Mouse (Mus musculus) yolk sac, embryonic 10.5 days (tissue): ENCODE data around the gene Tec.

Experiments
- DNase-seq: peaks from one replicate; pipeline ENCODE4 v3.0.0-alpha.2; 2017; ENCODE audit warnings: low spot score

Gene Tec

DNA sequence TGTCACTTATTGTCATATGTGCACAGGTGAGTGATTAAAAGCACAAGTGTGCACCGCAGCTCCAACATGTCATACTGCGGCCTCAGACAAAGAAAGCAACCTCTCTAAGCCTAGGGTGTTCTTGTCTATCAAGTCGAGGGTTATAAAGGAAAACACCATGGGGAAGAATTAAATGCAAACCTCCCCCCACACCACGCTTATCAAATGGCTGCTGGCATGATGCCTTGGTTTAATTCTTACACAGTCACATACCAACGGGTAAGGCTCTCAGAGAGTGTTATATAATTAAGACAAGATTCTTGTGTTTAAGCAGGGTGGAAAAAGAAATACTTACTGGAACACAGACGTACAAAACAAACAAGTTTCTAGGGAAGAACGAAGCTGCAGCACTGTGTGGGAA lies 132.5 kb downstream of the Tec start:
- DNase-seq, result no peak

GRCm38 (mm10) chr5:72732885-72733284 lies 135.4 kb downstream of the Tec start:
- no peak for DNase-seq

- no peak for DNase-seq
Measured at GRCm38 (mm10) chr5:72725404-72725803, 142.9 kb downstream of the Tec start.

DNA sequence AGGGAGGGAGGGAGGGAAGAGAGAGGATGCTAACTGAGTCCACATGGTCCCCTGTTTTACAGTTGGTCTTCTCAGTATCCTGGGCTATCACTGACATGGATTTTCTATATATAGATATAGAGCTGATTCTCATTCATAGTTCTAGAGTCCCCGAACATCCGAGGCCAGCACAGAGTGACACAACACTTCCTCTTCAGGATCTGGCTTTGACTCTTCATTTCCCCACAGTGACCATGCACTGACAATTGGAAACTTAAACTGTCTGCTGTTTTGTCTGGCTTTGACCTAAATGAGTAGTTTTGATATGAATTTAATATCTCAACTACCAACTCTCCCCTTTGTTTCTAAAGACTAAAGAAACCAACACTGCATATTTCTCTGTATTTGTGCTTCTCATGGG lies 144.9 kb downstream of the Tec start:
- no peak for DNase-seq

- DNase-seq, result no peak
Measured at GRCm38 (mm10) chr5:72720587-72720986, 147.7 kb downstream of the Tec start.

- DNase-seq, result peak; percentile 29
Measured at GRCm38 (mm10) chr5:72710572-72711278, 157.6 kb downstream of the Tec start.

DNA sequence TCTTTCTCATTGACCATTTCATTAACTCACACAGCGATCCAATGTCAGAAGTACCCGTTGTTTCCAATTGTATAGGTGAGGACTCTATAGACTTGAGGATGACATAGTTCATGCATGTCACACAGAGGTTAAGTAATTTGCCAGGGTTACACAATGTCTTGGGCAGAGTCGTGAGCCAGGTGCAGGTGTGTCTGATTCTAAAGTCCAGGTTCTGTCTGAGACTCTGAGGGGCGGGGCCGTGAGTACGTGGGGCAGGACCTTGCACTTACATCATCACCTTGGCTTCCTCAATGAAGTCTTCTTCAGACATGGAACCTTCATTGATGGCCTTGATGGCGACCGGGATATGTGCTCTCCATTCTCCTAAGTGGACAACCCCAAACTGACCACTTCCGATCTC lies 158.3 kb downstream of the Tec start:
- peak; percentile 48 for DNase-seq

DNA sequence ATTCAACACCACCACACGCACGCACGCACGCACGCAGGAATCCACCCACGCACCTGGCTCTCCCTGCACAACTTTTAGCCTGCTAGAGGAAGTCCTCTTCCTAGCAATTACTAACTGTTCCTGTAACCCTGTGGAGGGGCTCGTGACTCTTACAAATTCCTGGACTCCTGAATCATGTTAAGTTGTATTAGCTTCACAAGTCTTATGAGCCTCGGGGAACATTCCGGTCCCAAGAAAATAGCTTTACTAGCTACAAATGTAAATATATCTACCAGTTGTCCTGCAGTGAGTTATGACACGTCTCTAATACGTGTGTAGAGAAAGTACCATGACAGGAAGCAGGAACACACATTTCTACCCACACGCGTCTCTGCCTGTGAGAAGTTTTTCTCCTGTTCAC lies 158.8 kb downstream of the Tec start:
- no peak for DNase-seq

DNA sequence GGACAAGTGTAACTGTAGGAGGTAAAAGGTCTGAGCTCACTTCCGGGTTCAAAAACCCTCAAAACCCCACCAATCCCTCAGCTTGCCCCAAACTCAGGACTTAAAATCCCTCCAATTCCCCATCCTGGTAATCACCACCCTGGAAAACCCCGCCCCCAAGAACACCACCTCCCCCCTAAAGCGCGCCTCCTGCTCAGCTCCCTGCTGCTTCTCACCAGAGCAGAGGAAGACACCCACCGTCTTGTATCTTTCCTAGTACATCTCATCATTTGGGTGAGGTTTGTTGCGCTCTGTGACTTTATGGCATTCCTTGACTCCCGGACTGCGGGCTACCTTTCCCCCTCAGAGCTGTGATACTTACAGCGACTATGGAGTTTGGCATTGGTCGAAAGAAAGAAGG lies 161.6 kb downstream of the Tec start:
- DNase-seq, result no peak

- DNase-seq, result no peak
Measured at GRCm38 (mm10) chr5:72706095-72706494, 162.2 kb downstream of the Tec start.
